Mouse (Mus musculus): ENCODE measurements around the gene Wdr95. TPM values are rescaled to one million over a fixed set of nuclear protein-coding genes. Genes with fewer than 3 reads are reported as not detected.

Gene Wdr95
- polyA plus RNA-seq, 1 experiment from 2014 or later, result 0.71 TPM

- no peak for ATAC-seq (ENCODE audit: low FRiP score, low read depth)
- Histone ChIP-seq H3K27ac (no peak overlapping the region), H3K36me3 (no peaks in the 10 kb centered on the region), H3K4me3 (no peak overlapping the region), H3K27me3 (replicated peaks) (no peaks in the 10 kb centered on the region), H3K9ac (no peak overlapping the region), H3K4me1 (no peaks in the 10 kb centered on the region), H3K9me3 (no peaks in the 10 kb centered on the region), H3K4me2 (replicated peaks) (no peak overlapping the region)
- 74% methylated on average over 10 of the region's 10 CpGs for WGBS
These were observed 57.4 kb downstream of the Wdr95 start for GRCm38 (mm10) chr5:149585910-149586309.

GRCm38 (mm10) chr5:149587327-149587895 lies 58.9 kb downstream of the Wdr95 start:
- Histone ChIP-seq H3K4me1 (no peaks in the 10 kb centered on the region), H3K4me2 (replicated peaks) (no peak overlapping the region), H3K4me3 (no peak overlapping the region), H3K27ac (no peak overlapping the region), H3K27me3 (replicated peaks) (no peaks in the 10 kb centered on the region), H3K36me3 (no peaks in the 10 kb centered on the region), H3K9me3 (no peaks in the 10 kb centered on the region), H3K9ac (no peak overlapping the region)
- no peak for ATAC-seq (ENCODE audit: low FRiP score, low read depth)
- WGBS, result 86% methylated on average over 11 of the region's 11 CpGs

- no peak for ATAC-seq (ENCODE audit: low FRiP score, low read depth)
- Histone ChIP-seq H3K9me3 (no peaks in the 10 kb centered on the region), H3K27ac (no peak overlapping the region), H3K36me3 (no peaks in the 10 kb centered on the region), H3K27me3 (replicated peaks) (no peaks in the 10 kb centered on the region), H3K4me3 (no peak overlapping the region), H3K4me2 (replicated peaks) (no peak overlapping the region), H3K9ac (no peak overlapping the region), H3K4me1 (no peaks in the 10 kb centered on the region)
- WGBS, result 62% methylated on average over 7 of the region's 7 CpGs
These were observed 60.5 kb downstream of the Wdr95 start for GRCm38 (mm10) chr5:149588814-149589534.

GRCm38 (mm10) chr5:149589932-149590331 lies 61.5 kb downstream of the Wdr95 start:
- Histone ChIP-seq H3K27ac (no peak overlapping the region), H3K4me2 (replicated peaks) (no peak overlapping the region), H3K9me3 (no peaks in the 10 kb centered on the region), H3K27me3 (replicated peaks) (no peaks in the 10 kb centered on the region), H3K4me1 (no peaks in the 10 kb centered on the region), H3K4me3 (no peak overlapping the region), H3K36me3 (no peaks in the 10 kb centered on the region), H3K9ac (no peak overlapping the region)
- no peak for ATAC-seq (ENCODE audit: low FRiP score, low read depth)
- 85% methylated on average over 3 of the region's 3 CpGs for WGBS

GRCm38 (mm10) chr5:149594215-149594614 lies 65.7 kb downstream of the Wdr95 start:
- no peak overlapping the region for H3K4me3 ChIP-seq
- no peaks in the 10 kb centered on the region for H3K9me3 ChIP-seq
- no peak overlapping the region for H3K9ac ChIP-seq
- 88% methylated on average over 3 of the region's 3 CpGs for WGBS
- no peaks in the 10 kb centered on the region for H3K27me3 ChIP-seq (replicated peaks)
- ATAC-seq (ENCODE audit: low FRiP score, low read depth), result no peak
- no peaks in the 10 kb centered on the region for H3K36me3 ChIP-seq
- no peak overlapping the region for H3K4me2 ChIP-seq (replicated peaks)
- H3K4me1 ChIP-seq, result no peaks in the 10 kb centered on the region
- H3K27ac ChIP-seq, result no peak overlapping the region

GRCm38 (mm10) chr5:149597351-149597750 lies 68.9 kb downstream of the Wdr95 start:
- WGBS, result 57% methylated on average over 18 of the region's 18 CpGs
- no peak for ATAC-seq (ENCODE audit: low FRiP score, low read depth)
- H3K27ac ChIP-seq, result no peak overlapping the region

GRCm38 (mm10) chr5:149601996-149602395 lies 73.5 kb downstream of the Wdr95 start:
- H3K9ac ChIP-seq, result no peak overlapping the region
- no peak overlapping the region for H3K27ac ChIP-seq
- no peaks in the 10 kb centered on the region for H3K4me1 ChIP-seq
- no peaks in the 10 kb centered on the region for H3K36me3 ChIP-seq
- H3K4me2 ChIP-seq (replicated peaks), result no peak overlapping the region
- H3K4me3 ChIP-seq, result no peak overlapping the region
- no peak for ATAC-seq (ENCODE audit: low FRiP score, low read depth)
- H3K9me3 ChIP-seq, result no peaks in the 10 kb centered on the region
- WGBS, result 92% methylated on average over 3 of the region's 3 CpGs
- no peaks in the 10 kb centered on the region for H3K27me3 ChIP-seq (replicated peaks)

More at GRCm38 (mm10) chr5:149597351-149597750, 68.9 kb downstream of the Wdr95 start:
- no peaks in the 10 kb centered on the region for H3K9me3 ChIP-seq
- H3K9ac ChIP-seq, result no peak overlapping the region
- no peak overlapping the region; the same call in 1 of the 2 replicates for H3K4me2 ChIP-seq (replicated peaks)
- H3K27me3 ChIP-seq (replicated peaks), result no peaks in the 10 kb centered on the region
- H3K36me3 ChIP-seq, result no peaks in the 10 kb centered on the region
- no peak overlapping the region for H3K4me3 ChIP-seq
- no peaks in the 10 kb centered on the region for H3K4me1 ChIP-seq

- Histone ChIP-seq H3K4me1 (no peaks in the 10 kb centered on the region), H3K9me3 (no peaks in the 10 kb centered on the region)
- 81% methylated on average over 3 of the region's 3 CpGs for WGBS
These were observed 74.8 kb downstream of the Wdr95 start for GRCm38 (mm10) chr5:149603241-149603640.

GRCm38 (mm10) chr5:149607083-149607720 lies 78.7 kb downstream of the Wdr95 start:
- Histone ChIP-seq H3K4me2 (replicated peaks) (no peak overlapping the region), H3K9me3 (no peaks in the 10 kb centered on the region), H3K36me3 (no peaks in the 10 kb centered on the region), H3K27me3 (replicated peaks) (no peaks in the 10 kb centered on the region), H3K27ac (no peak overlapping the region), H3K9ac (no peak overlapping the region), H3K4me1 (peaks cover 3% of the 10 kb centered on the region; the same call in 1 of the 2 replicates), H3K4me3 (no peak overlapping the region)
- no peak for ATAC-seq (ENCODE audit: low FRiP score, low read depth)
- WGBS, result 84% methylated on average over 8 of the region's 8 CpGs

More at GRCm38 (mm10) chr5:149603241-149603640, 74.8 kb downstream of the Wdr95 start:
- no peak overlapping the region for H3K27ac ChIP-seq
- no peaks in the 10 kb centered on the region for H3K27me3 ChIP-seq (replicated peaks)
- no peaks in the 10 kb centered on the region for H3K36me3 ChIP-seq
- H3K4me2 ChIP-seq (replicated peaks), result no peak overlapping the region
- H3K4me3 ChIP-seq, result no peak overlapping the region
- no peak for ATAC-seq (ENCODE audit: low FRiP score, low read depth)
- H3K9ac ChIP-seq, result no peak overlapping the region

GRCm38 (mm10) chr5:149611476-149612164 lies 83.1 kb downstream of the Wdr95 start:
- Histone ChIP-seq H3K4me2 (replicated peaks) (no peak overlapping the region), H3K4me1 (peaks cover 3% of the 10 kb centered on the region; the same call in 1 of the 2 replicates), H3K27ac (no peak overlapping the region), H3K27me3 (replicated peaks) (no peaks in the 10 kb centered on the region), H3K9ac (no peak overlapping the region), H3K36me3 (peaks cover 25% of the 10 kb centered on the region), H3K9me3 (no peaks in the 10 kb centered on the region), H3K4me3 (no peak overlapping the region)
- ATAC-seq (ENCODE audit: low FRiP score, low read depth), result no peak
- 68% methylated on average over 16 of the region's 16 CpGs for WGBS

GRCm38 (mm10) chr5:149612165-149612518 lies 83.7 kb downstream of the Wdr95 start:
- H3K4me3 ChIP-seq, result no peak overlapping the region
- H3K27me3 ChIP-seq (replicated peaks), result no peaks in the 10 kb centered on the region
- ATAC-seq (ENCODE audit: low FRiP score, low read depth), result no peak
- H3K9me3 ChIP-seq, result no peaks in the 10 kb centered on the region
- peaks cover 31% of the 10 kb centered on the region for H3K36me3 ChIP-seq
- H3K4me2 ChIP-seq (replicated peaks), result no peak overlapping the region
- peaks cover 3% of the 10 kb centered on the region; the same call in 1 of the 2 replicates for H3K4me1 ChIP-seq
- H3K27ac ChIP-seq, result no peak overlapping the region; the same call in 1 of the 2 replicates
- WGBS, result 90% methylated on average over 3 of the region's 3 CpGs
- H3K9ac ChIP-seq, result no peak overlapping the region

- Histone ChIP-seq H3K4me1 (peaks cover 3% of the 10 kb centered on the region; the same call in 1 of the 2 replicates), H3K4me2 (replicated peaks) (no peak overlapping the region), H3K27ac (no peak overlapping the region; the same call in 1 of the 2 replicates), H3K9me3 (no peaks in the 10 kb centered on the region), H3K27me3 (replicated peaks) (no peaks in the 10 kb centered on the region), H3K4me3 (no peak overlapping the region), H3K9ac (no peak overlapping the region), H3K36me3 (peaks cover 37% of the 10 kb centered on the region)
- ATAC-seq (ENCODE audit: low FRiP score, low read depth), result peak; percentile 31; the same call in 1 of the 2 replicates
- 60% methylated on average over 10 of the region's 10 CpGs for WGBS
These were observed 84.3 kb downstream of the Wdr95 start for GRCm38 (mm10) chr5:149612740-149613139.

All from neural tube, embryonic 12.5 days (tissue).